Mouse (Mus musculus) mouse embryonic stem cell (cell line): Measurements from ENCODE around the gene Shh.

Source experiments
- in situ Hi-C, 2 experiments: fragments of 300-500 bp; cut with MboI; formaldehyde crosslinking; loops; 1 replicate in 1 of 2; 3 replicates in 1 of 2; pipeline ENCODE4 v1.14.3; 2019 to 2020; ENCODE audit warnings: low sequenced_read_pairs in 2 of 2, low pct_unique_long_range_greater_than_20kb in 1 of 2, mixed read lengths in 1 of 2; ENCODE audit not compliant: unreplicated experiment in 1 of 2

Gene Shh

GRCm38 (mm10) chr5:28462741-28463590, 4.1 kb downstream of the Shh start:
- in situ Hi-C loops, result loop anchor here (10.0 to 25.0 kb wide), 6 partner anchors 301 to 1024 kb away; partner anchors contain the start of genes En2 (in 1 of the 2), Mnx1 (in 1 of the 2) and Rnf32 (in 1 of the 2)

- in situ Hi-C loops, result loop anchor here (10.0 to 25.0 kb wide), 6 partner anchors 299 to 1026 kb away; partner anchors contain the start of genes En2 (in 1 of the 2), Mnx1 (in 1 of the 2) and Rnf32 (in 1 of the 2)
Observed at GRCm38 (mm10) chr5:28461376-28461775, 5.7 kb downstream of the Shh start.

GRCm38 (mm10) chr5:28460556-28461350, 6.3 kb downstream of the Shh start:
- in situ Hi-C loops, result loop anchor here (10.0 to 25.0 kb wide), 6 partner anchors 298 to 1027 kb away; partner anchors contain the start of genes En2 (in 1 of the 2), Mnx1 (in 1 of the 2) and Rnf32 (in 1 of the 2)

DNA sequence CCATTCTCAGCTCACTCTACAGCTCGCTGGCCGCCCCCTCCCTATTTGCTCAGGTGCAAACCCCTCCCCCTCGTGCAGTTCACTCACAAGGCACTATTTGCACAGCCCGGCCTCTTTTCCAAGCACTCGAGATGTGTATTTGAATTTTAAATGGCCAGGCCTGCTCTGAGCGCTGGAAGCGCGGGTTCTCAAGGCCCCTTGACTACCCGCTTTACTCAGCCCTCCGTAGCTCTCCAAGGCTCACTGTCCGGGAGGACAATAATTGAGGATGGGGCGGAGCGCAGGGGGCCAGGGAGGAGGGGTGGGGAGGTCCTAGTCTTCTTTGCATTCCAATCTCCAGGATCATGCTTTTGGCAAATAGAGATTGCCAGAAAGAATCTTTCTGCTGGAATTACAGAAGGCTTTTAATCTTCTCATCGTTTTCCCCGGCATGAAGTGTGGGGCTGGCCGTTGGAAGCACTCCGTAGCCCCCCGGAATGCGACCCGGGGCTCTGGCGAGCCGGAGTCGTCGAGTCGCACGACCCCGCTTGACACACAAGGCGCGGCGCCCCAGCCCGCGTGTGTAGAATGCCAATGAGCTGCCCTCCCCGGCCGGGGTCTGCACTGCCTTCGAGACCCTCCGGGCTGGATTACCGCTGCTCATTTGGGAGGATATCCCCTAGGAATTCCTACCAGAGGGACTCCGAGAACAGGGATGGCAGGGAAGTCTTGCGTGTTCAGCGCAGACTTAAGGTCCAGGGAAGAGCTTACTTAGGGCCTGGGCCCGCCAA, 7.4 kb downstream of the Shh start:
- in situ Hi-C loops, result loop anchor here (10.0 to 25.0 kb wide), 6 partner anchors 297 to 1028 kb away; partner anchors contain the start of genes En2 (in 1 of the 2), Mnx1 (in 1 of the 2) and Rnf32 (in 1 of the 2)

- in situ Hi-C loops, result loop anchor here (25.0 kb wide), 4 partner anchors 297 to 1028 kb away; partner anchors contain the start of genes En2 (in 1 of the 2), Mnx1 (in 1 of the 2) and Rnf32 (in 1 of the 2)
Observed at GRCm38 (mm10) chr5:28458821-28459240, 8.2 kb downstream of the Shh start.

DNA sequence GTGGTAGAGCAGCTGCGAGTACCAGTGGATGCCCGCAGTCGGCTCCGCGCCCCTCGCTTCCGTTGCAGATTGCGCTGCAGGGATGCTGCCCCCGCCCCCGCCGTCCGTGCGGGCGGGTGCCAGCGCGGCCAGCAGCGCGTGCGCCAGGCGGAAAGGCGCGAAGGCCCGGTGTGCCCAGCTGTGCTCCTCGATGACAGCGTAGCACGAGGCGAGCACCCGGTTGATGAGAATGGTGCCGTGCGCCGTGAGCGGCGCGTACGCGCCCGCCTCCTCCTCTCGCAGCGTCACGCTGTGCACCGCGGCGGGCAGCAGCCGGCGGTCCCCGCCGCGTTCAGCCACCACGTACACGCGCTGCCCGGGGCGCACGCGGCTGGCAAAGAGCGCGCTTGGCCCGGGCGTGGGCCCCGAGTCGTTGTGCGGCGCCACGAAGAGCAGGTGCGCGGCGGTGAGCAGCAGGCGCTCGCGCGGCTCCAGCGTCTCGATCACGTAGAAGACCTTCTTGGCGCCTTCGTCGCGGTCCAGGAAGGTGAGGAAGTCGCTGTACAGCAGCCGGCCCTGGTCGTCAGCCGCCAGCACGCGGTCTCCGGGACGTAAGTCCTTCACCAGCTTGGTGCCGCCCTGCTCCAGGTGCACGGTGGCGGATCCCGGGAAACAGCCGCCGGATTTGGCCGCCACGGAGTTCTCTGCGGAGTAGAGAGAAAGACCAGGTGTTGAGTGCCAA, 9.0 kb downstream of the Shh start:
- in situ Hi-C loops, result loop anchor here (25.0 kb wide), 4 partner anchors 296 to 1029 kb away; partner anchors contain the start of genes En2 (in 1 of the 2), Mnx1 (in 1 of the 2) and Rnf32 (in 1 of the 2)

- in situ Hi-C loops, result loop anchor here (25.0 kb wide), 4 partner anchors 294 to 1031 kb away; partner anchors contain the start of genes En2 (in 1 of the 2), Mnx1 (in 1 of the 2) and Rnf32 (in 1 of the 2)
Observed at GRCm38 (mm10) chr5:28456366-28456765, 10.7 kb downstream of the Shh start.

DNA sequence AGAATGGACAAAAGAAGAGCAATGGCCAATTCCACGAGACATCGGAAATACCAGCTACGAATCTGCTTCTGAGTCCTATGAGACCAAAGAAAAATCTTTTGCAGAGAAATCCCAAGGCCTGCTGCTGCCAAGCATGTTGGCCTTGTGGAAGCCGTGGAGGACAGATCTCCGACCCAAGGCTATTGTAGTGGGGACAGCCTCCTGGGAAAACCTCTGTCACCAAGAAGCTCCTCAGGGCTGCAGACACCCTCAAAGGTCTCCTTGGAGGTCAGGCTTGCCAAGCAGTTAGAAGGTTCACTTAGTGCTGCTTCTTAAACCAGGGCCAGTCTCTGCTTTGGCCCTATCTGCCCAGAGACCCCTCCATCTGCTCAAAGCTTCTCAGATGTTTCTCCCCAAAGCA, 11.3 kb downstream of the Shh start:
- in situ Hi-C loops, result loop anchor here (25.0 kb wide), 4 partner anchors 293 to 1032 kb away; partner anchors contain the start of genes En2 (in 1 of the 2), Mnx1 (in 1 of the 2) and Rnf32 (in 1 of the 2)

- in situ Hi-C loops, result loop anchor here (25.0 kb wide), 4 partner anchors 292 to 1033 kb away; partner anchors contain the start of genes En2 (in 1 of the 2), Mnx1 (in 1 of the 2) and Rnf32 (in 1 of the 2)
Observed at GRCm38 (mm10) chr5:28454546-28454945, 12.5 kb downstream of the Shh start.

- in situ Hi-C loops, result loop anchor here (25.0 kb wide), 4 partner anchors 291 to 1034 kb away; partner anchors contain the start of genes En2 (in 1 of the 2), Mnx1 (in 1 of the 2) and Rnf32 (in 1 of the 2)
Observed at GRCm38 (mm10) chr5:28453523-28453922, 13.5 kb downstream of the Shh start.

DNA sequence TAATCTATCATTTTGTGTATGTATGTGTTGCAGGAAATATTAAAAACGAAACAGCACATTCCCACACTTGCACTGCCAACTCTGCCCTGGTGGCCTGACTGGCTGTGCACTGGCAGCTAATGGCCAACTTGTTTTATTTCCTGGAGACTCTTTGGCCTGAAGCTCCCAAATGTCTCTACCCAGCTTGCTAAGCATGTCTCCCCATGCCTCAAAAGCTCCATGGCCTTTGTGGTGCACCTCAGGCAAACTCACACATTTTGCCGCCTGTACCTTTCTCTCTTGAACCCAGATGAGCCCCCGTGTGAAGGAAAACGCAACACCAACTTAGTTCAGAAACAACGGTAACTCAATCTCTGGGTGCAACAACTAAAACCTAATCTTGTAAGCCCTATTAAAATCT, 14.0 kb downstream of the Shh start:
- in situ Hi-C loops, result loop anchor here (25.0 kb wide), 4 partner anchors 291 to 1034 kb away; partner anchors contain the start of genes En2 (in 1 of the 2), Mnx1 (in 1 of the 2) and Rnf32 (in 1 of the 2)

- in situ Hi-C loops, result loop anchor here (25.0 kb wide), 4 partner anchors 289 to 1036 kb away; partner anchors contain the start of genes En2 (in 1 of the 2), Mnx1 (in 1 of the 2) and Rnf32 (in 1 of the 2)
Observed at GRCm38 (mm10) chr5:28451053-28451638, 15.9 kb downstream of the Shh start.

DNA sequence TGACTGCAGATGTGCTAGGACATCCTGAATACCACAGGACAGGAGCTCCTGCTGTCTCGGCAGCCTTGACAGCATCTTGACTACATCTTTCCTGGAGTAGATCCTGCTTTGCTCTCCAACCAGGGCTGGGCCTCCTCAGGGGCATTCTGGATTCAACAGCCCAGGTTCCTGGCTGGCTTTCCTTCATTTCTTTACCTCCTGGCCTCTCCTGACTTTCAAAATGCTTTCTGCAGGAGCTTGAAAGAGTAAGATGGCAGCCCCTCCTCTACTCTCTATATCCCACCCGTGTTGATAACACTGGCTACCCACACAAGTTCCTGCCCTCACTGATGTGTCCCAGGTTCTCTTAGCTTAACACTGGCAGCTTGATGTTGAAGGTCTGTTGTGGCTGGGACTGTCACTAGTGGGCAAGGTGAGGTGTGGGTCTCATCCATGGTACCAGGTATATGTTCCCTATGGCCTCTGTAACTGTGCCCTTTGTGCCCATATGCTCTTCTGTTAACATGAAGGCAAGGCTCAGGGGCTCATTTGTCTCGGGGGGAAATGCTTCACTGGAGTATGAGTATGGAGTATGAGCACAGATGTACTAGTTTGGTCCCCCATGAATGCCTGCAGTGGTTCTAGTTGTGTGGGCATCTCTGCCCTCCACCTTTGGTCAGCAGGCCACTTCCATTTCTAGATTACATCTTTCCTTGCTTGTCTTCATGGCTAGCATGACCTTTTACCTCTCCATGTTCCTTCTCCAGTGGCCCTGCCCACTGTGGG, 16.7 kb downstream of the Shh start:
- in situ Hi-C loops, result loop anchor here (25.0 kb wide), 4 partner anchors 288 to 1037 kb away; partner anchors contain the start of genes En2 (in 1 of the 2), Mnx1 (in 1 of the 2) and Rnf32 (in 1 of the 2)

GRCm38 (mm10) chr5:28425926-28426325, 41.1 kb downstream of the Shh start:
- in situ Hi-C loops, result no loop called here

GRCm38 (mm10) chr5:28423781-28424180, 43.3 kb downstream of the Shh start:
- in situ Hi-C loops, result no loop called here
